In the genomic region with DNA sequence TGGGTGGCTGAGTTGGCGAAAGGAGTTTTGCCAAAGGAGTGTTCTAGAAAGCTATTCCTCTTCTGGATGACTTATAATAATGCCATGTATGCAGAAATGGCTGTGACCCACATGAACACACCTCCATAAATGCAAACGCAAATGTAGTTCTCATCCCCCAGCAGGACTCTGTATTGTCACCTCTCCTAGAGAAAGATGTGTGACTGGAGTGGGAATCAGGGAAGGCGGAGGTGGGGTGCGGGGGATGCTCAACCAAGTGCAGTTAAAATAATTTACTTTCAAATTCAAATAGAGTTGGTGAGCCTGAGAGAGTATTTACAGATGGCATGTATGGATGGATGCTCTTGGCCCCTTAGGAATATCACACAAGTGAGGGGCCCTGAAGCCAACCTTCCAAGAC, we compare ENCODE assay signal across 15 mouse cellular contexts. TPM values are rescaled to one million over a fixed set of nuclear protein-coding genes. Genes with fewer than 3 reads are reported as not detected.
DNase-seq lines count a peak whose midpoint lies in the region; ATAC-seq and TF ChIP-seq lines count a peak whose summit lies in the region.
"Had no signal": no experiment of that assay in that cellular context is flagged by ENCODE, and none has a peak within 500 bp of the region (broad histone marks: within the 10 kb centered on the region; RNA-seq: fewer than 3 reads in every experiment).

No protein-coding gene starts in this region.

- no peak for DNase-seq in frontal cortex, postnatal 10 days (ENCODE audit: low spot score in 2 of 2)
- peak; percentile 60 to 77 for DNase-seq in frontal cortex, adult 2 months (ENCODE audit: extremely low spot score in 1 of 2, low spot score in 1 of 2)
- DNase-seq in left cerebral cortex, adult 2 months (ENCODE audit: extremely low spot score in 1 of 2, low spot score in 2 of 2) = peak; percentile 52 to 60
- DNase-seq in urinary bladder, postnatal 10 days (ENCODE audit: low spot score) = no peak
- DNase-seq in adrenal gland, postnatal 4 days (ENCODE audit: low spot score in 2 of 2) = no peak
- DNase-seq in kidney, adult 2 months = no peak
- DNase-seq: adrenal gland, postnatal 10 days; gastrocnemius, postnatal 25 days; kidney, postnatal 25 days; thymus, postnatal 36 days had no signal

- H3K27ac ChIP-seq in left cerebral cortex, adult 2 months = peak overlapping the region; percentile 67
- H3K27ac ChIP-seq in midbrain, embryonic 15.5 days = peak overlapping the region; percentile 75
- no peak overlapping the region for H3K27ac ChIP-seq in kidney, adult 2 months (ENCODE audit: insufficient read depth, low read depth, low read length)
- H3K27ac ChIP-seq: heart, embryonic 13.5 days; limb, embryonic 12.5 days; macrophage had no signal

- H3K4me1 ChIP-seq in midbrain, embryonic 15.5 days = peaks cover 24% of the 10 kb centered on the region
- peaks cover 9% of the 10 kb centered on the region; the same call in 1 of the 2 replicates for H3K4me1 ChIP-seq in kidney, adult 2 months (ENCODE audit: control insufficient read depth, insufficient read depth, low read length)
- H3K4me1 ChIP-seq: limb, embryonic 12.5 days had no signal

- peak; percentile 89 for ATAC-seq in frontal cortex, adult (ENCODE audit: low TSS enrichment)
- ATAC-seq in midbrain, embryonic 15.5 days (replicated peaks) = peak; percentile 5; the same call in 1 of the 2 replicates

- 77% methylated on average over 4 of the region's 4 CpGs for WGBS in midbrain, embryonic 15.5 days
- WGBS in kidney, adult 2 months = 89% methylated on average over 4 of the region's 4 CpGs

- no peak overlapping the region for H3K4me2 ChIP-seq in midbrain, embryonic 15.5 days
- H3K4me2 ChIP-seq: heart, embryonic 13.5 days; limb, embryonic 12.5 days had no signal

- no peak for TF ChIP-seq CTCF in left cerebral cortex, adult 2 months (IDR thresholded peaks at IDR 0.05)
- TF ChIP-seq CTCF in kidney, adult 2 months (conservative IDR thresholded peaks at IDR 0.05; ENCODE audit: insufficient read depth, insufficient read length, low read depth, low read length) = no peak

- H3K36me3 ChIP-seq in midbrain, embryonic 15.5 days (replicated peaks) = no peaks in the 10 kb centered on the region
- no peaks in the 10 kb centered on the region for H3K36me3 ChIP-seq in kidney, adult 2 months (ENCODE audit: control insufficient read depth, insufficient read depth, low read length)
- H3K36me3 ChIP-seq: heart, embryonic 13.5 days; limb, embryonic 12.5 days had no signal

- H3K4me3 ChIP-seq in left cerebral cortex, adult 2 months = no peak overlapping the region
- no peak overlapping the region for H3K4me3 ChIP-seq in midbrain, embryonic 15.5 days
- no peak overlapping the region for H3K4me3 ChIP-seq in kidney, adult 2 months (ENCODE audit: insufficient read depth, low read depth, low read length)
- H3K4me3 ChIP-seq: heart, embryonic 13.5 days; limb, embryonic 12.5 days had no signal

- H3K27me3 ChIP-seq in midbrain, embryonic 15.5 days (replicated peaks) = no peaks in the 10 kb centered on the region
- no peaks in the 10 kb centered on the region for H3K27me3 ChIP-seq in kidney, adult 2 months (replicated peaks; ENCODE audit: control insufficient read depth, insufficient read depth, low read length)
- H3K27me3 ChIP-seq: heart, embryonic 13.5 days; limb, embryonic 12.5 days had no signal

- no peak overlapping the region for H3K9ac ChIP-seq in midbrain, embryonic 15.5 days
- H3K9ac ChIP-seq: heart, embryonic 13.5 days; limb, embryonic 12.5 days had no signal

- no peak for TF ChIP-seq POLR2A in kidney, adult 2 months (IDR thresholded peaks at IDR 0.05; ENCODE audit: low read depth, low read length)

- no peaks in the 10 kb centered on the region for H3K9me3 ChIP-seq in midbrain, embryonic 15.5 days
- H3K9me3 ChIP-seq: heart, embryonic 13.5 days; limb, embryonic 12.5 days had no signal

- intact Hi-C loops in left cerebral cortex, adult 2 months (cut with DNase I) = loop anchor here (5.0 kb wide), 1 partner anchor 82 kb away; no protein-coding TSS in a partner anchor

RNA-seq across cellular contexts. Expression of gene Atp1a1, which starts 55.7 kb away (rescaled TPM):
- polyA plus RNA-seq in frontal cortex, adult 2 months (2012; rRNA removed) = 503 and 558 TPM in 2 replicates
- 1,000 to 10,000 TPM; 1,018 to 1,116 TPM for total RNA-seq in left cerebral cortex, adult 2 months (2021)
- 57.1 and 58.8 TPM in 2 replicates for polyA plus RNA-seq in midbrain, embryonic 15.5 days (2015; fragmentation: Nextera tagmentation; extraction: Ambion mirVana)
- 100 to 1,000 TPM; 675 to 838 TPM for total RNA-seq in adrenal gland, postnatal 4 days (2021)
- 2,267 and 2,428 TPM in 2 replicates for polyA plus RNA-seq in kidney, adult 2 months (2012; rRNA removed)

Comparison
In these comparisons a context has a peak if more than half of its experiments do, and no peak if none do; other contexts are left out.
1. DNase-seq: peak in frontal cortex, adult 2 months (2 of 2) and left cerebral cortex, adult 2 months (2 of 2); none in frontal cortex, postnatal 10 days (0 of 2), urinary bladder, postnatal 10 days (single experiment), adrenal gland, postnatal 4 days (0 of 2) and kidney, adult 2 months (single experiment).